Mouse (Mus musculus): ENCODE data around the gene Naif1. TPM values are rescaled to one million over a fixed set of nuclear protein-coding genes. Genes with fewer than 3 reads are reported as not detected.
"Not testable (repeated sequence)": the region's sequence is repeated elsewhere in the genome, so short reads cannot be mapped to it uniquely, and the experiment has no call there.

Gene Naif1
- polyA plus RNA-seq, 1 experiment from 2014 or later: 5.6 TPM

DNA sequence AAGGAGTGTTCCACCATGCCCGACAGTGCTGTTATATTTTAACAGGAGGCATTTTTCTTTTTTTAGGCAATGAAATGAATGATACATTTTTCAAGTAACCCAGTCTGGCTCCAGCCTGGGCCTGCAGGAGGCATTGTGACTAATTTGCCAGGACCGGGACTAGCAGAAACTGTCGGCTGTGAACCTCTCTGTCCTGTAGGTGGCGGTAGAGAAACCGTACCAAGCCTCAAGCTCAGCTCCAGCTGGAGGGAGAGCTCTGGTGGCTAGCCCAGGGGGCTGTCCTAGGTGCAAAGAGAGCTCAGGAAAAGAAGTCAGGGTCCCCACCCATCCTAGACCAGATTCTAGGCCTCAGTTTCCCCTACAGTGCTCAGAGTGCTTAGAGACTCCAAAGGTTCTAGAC, 38.4 kb downstream of the Naif1 start:
- no peak overlapping the region for H3K27ac ChIP-seq
- no peaks in the 10 kb centered on the region for H3K4me1 ChIP-seq (replicated peaks)
- no peaks in the 10 kb centered on the region for H3K27me3 ChIP-seq
- no peaks in the 10 kb centered on the region for H3K36me3 ChIP-seq
- H3K4me3 ChIP-seq (replicated peaks): no peak overlapping the region
- 0 out of 2 replicates have a peak, but pooled peaks have one; percentile 22 for ATAC-seq (ENCODE audit: insufficient number of reproducible peaks, insufficient read depth, low FRiP score, low TSS enrichment, low read depth)
- no peak overlapping the region for H3K4me2 ChIP-seq
- no peaks in the 10 kb centered on the region for H3K9me3 ChIP-seq
- WGBS: 3% methylated on average over 5 of the region's 5 CpGs
- no peak overlapping the region for H3K9ac ChIP-seq (replicated peaks)

DNA sequence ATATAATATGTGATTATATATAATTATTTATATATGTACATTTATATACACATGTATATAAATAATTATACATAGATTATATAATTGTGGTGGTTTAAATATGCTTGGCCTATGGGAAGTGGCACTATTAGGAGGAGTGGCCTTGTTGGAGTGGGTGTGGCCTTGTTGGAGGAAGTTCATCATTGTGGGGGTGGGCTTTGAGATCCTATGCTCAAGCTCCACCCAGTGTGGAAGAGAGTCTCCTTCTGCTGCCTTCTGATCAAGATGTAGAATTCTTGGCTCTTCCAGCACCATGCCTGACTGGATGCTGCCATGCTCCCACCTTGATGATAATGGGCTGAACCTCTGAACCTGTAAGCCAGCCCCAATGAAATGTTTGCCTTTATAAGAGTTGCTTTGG, 40.5 kb downstream of the Naif1 start:
- H3K9ac ChIP-seq (replicated peaks); H3K27ac ChIP-seq; H3K4me1 ChIP-seq (replicated peaks); H3K27me3 ChIP-seq; H3K9me3 ChIP-seq; H3K4me2 ChIP-seq; ATAC-seq (ENCODE audit: insufficient number of reproducible peaks, insufficient read depth, low FRiP score, low TSS enrichment, low read depth); H3K4me3 ChIP-seq (replicated peaks); H3K36me3 ChIP-seq: not testable (repeated sequence)

DNA sequence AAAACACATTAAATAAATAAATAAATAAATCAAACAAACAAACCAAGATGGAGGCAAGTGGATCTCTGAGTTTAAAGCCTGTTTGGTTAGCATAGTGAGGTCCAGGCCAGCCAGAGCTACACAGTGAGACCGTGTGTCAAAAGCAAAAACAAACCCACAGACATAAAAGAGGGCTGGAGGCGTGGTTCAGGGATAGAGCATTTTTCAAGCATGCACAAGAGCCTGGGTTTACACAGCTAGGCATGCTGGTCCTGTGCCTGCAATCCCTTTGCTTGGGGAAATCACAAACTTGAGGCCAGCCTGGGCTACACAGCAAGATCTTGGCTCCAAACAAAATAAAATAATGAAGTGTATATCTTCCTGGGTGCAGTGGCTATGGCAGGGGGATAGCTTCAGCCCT, 42.4 kb downstream of the Naif1 start:
- Histone ChIP-seq H3K27me3 (no peaks in the 10 kb centered on the region), H3K36me3 (no peaks in the 10 kb centered on the region), H3K9me3 (no peaks in the 10 kb centered on the region), H3K4me2 (no peak overlapping the region), H3K4me1 (replicated peaks) (peaks cover 5% of the 10 kb centered on the region), H3K27ac (no peak overlapping the region), H3K4me3 (replicated peaks) (no peak overlapping the region), H3K9ac (replicated peaks) (no peak overlapping the region)
- no peak for ATAC-seq (ENCODE audit: insufficient number of reproducible peaks, insufficient read depth, low FRiP score, low TSS enrichment, low read depth)
- 78% methylated on average over 2 of the region's 2 CpGs for WGBS

DNA sequence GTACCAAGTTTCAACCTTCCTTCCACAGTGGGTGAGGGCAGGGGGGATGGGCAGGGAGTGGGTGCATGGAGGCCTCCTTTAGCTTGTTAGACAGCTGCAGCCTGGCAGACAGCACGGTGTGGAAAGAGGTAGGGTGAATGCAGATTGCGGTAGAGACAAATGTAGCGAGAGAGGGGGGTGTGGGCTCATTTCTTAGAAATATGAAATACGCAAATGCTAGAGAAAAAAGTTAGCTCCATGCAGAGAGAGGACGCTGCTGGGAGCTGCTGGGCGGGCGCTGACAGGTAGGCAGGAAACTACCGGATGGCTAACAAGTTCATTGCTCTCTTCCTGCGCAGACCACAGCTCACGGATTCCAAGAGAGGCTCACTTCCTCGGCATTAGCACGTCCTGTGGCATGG, 43.0 kb downstream of the Naif1 start:
- H3K4me3 ChIP-seq (replicated peaks): no peak overlapping the region
- H3K27me3 ChIP-seq: no peaks in the 10 kb centered on the region
- no peak overlapping the region for H3K9ac ChIP-seq (replicated peaks)
- H3K4me2 ChIP-seq: no peak overlapping the region
- H3K9me3 ChIP-seq: no peaks in the 10 kb centered on the region
- peaks cover 5% of the 10 kb centered on the region for H3K4me1 ChIP-seq (replicated peaks)
- no peaks in the 10 kb centered on the region for H3K36me3 ChIP-seq
- 70% methylated on average over 12 of the region's 12 CpGs for WGBS
- no peak overlapping the region for H3K27ac ChIP-seq
- ATAC-seq (ENCODE audit: insufficient number of reproducible peaks, insufficient read depth, low FRiP score, low TSS enrichment, low read depth): no peak

DNA sequence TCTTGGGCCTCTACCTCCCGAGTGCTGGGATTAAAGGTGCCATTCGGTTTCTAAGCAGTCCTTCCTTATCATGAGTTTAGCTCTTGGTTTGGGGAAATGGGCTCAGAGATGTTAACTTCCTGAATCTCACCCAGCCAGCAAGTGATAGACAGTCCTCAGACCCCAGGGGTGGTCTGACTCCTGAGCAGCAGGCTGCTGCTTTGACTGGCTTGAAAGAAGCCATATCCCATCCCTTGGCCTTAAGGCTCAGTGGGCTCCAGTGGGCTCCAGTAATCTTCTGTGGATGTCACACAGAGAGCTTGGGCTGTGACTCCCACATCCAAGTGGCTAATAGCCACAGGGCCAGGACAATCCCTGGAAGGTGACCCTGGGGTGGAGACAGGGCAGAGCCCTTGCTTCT, 44.3 kb downstream of the Naif1 start:
- no peak overlapping the region for H3K27ac ChIP-seq
- WGBS: 74% methylated on average over 2 of the region's 2 CpGs
- 0 out of 2 replicates have a peak, but pooled peaks cover 6% of the 10 kb centered on the region for H3K9me3 ChIP-seq
- H3K36me3 ChIP-seq: no peaks in the 10 kb centered on the region
- H3K4me1 ChIP-seq (replicated peaks): peaks cover 5% of the 10 kb centered on the region
- H3K9ac ChIP-seq (replicated peaks): no peak overlapping the region
- no peak for ATAC-seq (ENCODE audit: insufficient number of reproducible peaks, insufficient read depth, low FRiP score, low TSS enrichment, low read depth)
- H3K27me3 ChIP-seq: no peaks in the 10 kb centered on the region
- H3K4me3 ChIP-seq (replicated peaks): no peak overlapping the region
- no peak overlapping the region for H3K4me2 ChIP-seq

DNA sequence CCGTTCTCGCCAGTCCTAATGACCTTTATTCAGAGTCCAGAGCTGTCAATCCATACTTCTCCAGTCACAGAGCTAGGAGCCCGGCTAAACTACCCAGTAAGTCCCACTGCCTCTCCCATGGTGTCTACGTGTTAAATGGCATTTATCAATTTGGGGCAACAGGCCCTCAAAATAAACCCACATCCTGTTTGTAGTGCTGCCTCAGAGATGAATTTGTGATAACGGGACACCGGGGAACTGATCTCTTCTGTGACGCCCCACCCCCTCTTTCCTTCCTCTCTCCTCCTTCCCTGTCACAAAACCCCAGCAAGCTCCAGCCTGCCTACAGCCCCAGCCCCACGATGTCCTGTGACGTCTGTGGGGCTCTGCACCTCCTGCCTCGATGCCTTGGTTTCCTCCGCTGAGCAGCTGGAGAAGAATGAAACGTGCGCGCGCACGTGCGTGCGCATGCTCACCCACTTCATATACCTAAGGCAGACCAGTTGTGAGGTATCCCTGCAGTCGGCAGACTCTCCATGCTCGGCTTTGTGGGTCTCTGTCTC, 45.0 kb downstream of the Naif1 start:
- H3K4me2 ChIP-seq: no peak overlapping the region
- no peak overlapping the region for H3K4me3 ChIP-seq (replicated peaks)
- H3K9ac ChIP-seq (replicated peaks): no peak overlapping the region
- 0 out of 2 replicates have a peak overlapping the region, but pooled peaks have one; percentile 23 for H3K27ac ChIP-seq
- no peak for ATAC-seq (ENCODE audit: insufficient number of reproducible peaks, insufficient read depth, low FRiP score, low TSS enrichment, low read depth)
- H3K27me3 ChIP-seq: no peaks in the 10 kb centered on the region
- no peaks in the 10 kb centered on the region for H3K36me3 ChIP-seq
- H3K9me3 ChIP-seq: 0 out of 2 replicates have a peak, but pooled peaks cover 6% of the 10 kb centered on the region
- H3K4me1 ChIP-seq (replicated peaks): peaks cover 5% of the 10 kb centered on the region
- 79% methylated on average over 20 of the region's 20 CpGs for WGBS

DNA sequence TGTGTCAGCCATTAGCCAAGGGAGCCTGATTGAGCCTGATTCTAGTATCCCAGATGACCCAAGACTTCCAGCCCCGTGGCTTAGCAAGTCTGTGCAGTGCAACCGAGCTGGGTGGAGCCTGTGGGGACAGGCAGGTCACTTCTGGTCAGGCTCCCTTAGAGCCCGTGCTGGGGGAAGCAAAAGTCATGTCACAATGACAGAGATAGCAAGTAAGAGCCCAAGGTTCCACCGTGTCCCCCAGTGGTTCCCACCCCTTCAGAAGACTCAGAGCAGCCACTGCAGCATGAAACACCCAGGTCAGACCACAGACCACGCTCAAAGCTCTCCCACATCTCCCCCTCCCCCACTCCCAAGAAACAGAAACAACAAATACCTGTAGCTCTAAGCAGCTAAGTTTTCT, 45.9 kb downstream of the Naif1 start:
- H3K4me2 ChIP-seq: no peak overlapping the region
- H3K4me3 ChIP-seq (replicated peaks): no peak overlapping the region
- 0 out of 2 replicates have a peak, but pooled peaks cover 6% of the 10 kb centered on the region for H3K9me3 ChIP-seq
- WGBS: 72% methylated on average over 5 of the region's 5 CpGs
- no peak overlapping the region for H3K27ac ChIP-seq
- no peak overlapping the region for H3K9ac ChIP-seq (replicated peaks)
- no peaks in the 10 kb centered on the region for H3K36me3 ChIP-seq
- H3K27me3 ChIP-seq: no peaks in the 10 kb centered on the region
- H3K4me1 ChIP-seq (replicated peaks): peaks cover 5% of the 10 kb centered on the region
- ATAC-seq (ENCODE audit: insufficient number of reproducible peaks, insufficient read depth, low FRiP score, low TSS enrichment, low read depth): no peak

DNA sequence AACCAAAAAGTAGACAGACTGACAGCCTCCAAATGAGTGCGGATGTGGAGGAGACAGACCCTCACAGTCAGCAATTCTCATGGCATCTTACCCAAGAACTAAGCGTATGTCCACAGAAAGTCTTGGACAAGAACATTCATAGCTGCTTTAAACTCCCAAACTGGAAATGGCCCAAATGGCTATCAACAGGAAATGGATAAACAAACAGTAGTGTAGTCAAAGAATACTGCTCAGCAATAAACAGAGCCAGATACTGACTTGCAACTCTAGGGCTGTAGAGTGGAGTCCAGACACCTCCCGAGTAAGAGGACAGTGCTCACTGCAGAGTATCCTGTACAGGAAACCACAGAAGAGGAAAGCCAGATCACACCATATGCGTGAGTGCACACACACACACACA, 49.1 kb downstream of the Naif1 start:
- Histone ChIP-seq H3K4me2 (no peak overlapping the region), H3K4me3 (replicated peaks) (no peak overlapping the region), H3K9ac (replicated peaks) (no peak overlapping the region), H3K27ac (no peak overlapping the region), H3K4me1 (replicated peaks) (peaks cover 12% of the 10 kb centered on the region), H3K9me3 (0 out of 2 replicates have a peak, but pooled peaks cover 6% of the 10 kb centered on the region), H3K36me3 (no peaks in the 10 kb centered on the region), H3K27me3 (no peaks in the 10 kb centered on the region)
- 88% methylated on average over 4 of the region's 4 CpGs for WGBS
- ATAC-seq (ENCODE audit: insufficient number of reproducible peaks, insufficient read depth, low FRiP score, low TSS enrichment, low read depth): no peak

DNA sequence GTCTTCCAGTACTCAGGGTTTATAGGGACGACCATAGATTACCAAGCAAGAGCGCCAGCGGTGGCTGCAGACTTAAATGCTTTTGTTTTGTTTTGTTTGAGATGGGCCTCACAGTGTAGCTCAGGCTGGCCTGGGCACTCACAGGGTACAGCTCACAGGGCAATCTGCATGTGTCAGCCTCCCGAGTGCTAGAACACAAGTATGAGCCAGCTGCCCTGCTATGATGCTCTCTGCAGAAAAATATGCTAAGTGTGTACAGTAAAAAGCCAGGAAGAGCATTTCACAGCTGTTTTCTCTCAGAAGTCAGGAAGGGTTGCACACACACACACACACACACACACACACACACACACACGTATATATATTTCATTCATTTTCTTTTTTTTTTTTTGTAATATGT, 50.2 kb downstream of the Naif1 start:
- ATAC-seq (ENCODE audit: insufficient number of reproducible peaks, insufficient read depth, low FRiP score, low TSS enrichment, low read depth): no peak
- peaks cover 7% of the 10 kb centered on the region; the same call in 1 of the 2 replicates for H3K4me1 ChIP-seq (replicated peaks)
- H3K9me3 ChIP-seq: 0 out of 2 replicates have a peak, but pooled peaks cover 6% of the 10 kb centered on the region
- H3K27ac ChIP-seq: no peak overlapping the region
- 81% methylated on average over 5 of the region's 5 CpGs for WGBS
- no peak overlapping the region for H3K4me3 ChIP-seq (replicated peaks)
- no peak overlapping the region for H3K4me2 ChIP-seq
- no peaks in the 10 kb centered on the region for H3K27me3 ChIP-seq
- no peak overlapping the region for H3K9ac ChIP-seq (replicated peaks)
- H3K36me3 ChIP-seq: no peaks in the 10 kb centered on the region

DNA sequence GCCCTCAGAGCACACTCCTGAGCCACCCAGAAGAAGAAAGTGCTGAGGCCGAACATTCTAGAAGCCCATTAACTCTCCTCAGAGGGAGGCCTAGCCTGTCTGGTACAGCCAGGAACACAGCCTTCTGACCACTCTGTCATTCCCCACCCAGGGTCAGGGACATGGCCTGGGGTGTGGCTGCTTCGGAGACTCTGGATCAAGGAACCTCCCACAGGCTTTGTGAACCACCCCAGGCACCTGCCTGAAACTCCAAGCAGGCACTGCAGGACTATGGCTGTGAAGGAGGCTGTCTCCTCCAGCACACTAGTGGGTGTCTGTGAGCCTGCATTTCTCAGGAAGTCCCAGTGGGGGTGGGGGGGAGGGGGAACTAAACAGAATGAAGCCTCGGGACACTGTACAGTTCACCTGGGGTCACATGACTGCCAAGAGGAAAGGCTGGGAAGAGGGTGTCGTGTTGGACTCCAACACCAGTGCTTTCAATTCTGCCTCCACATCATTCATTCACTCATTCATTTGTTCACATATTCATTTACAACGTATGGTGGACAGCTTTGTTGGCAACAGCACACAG, 51.6 kb downstream of the Naif1 start:
- no peak overlapping the region for H3K27ac ChIP-seq

DNA sequence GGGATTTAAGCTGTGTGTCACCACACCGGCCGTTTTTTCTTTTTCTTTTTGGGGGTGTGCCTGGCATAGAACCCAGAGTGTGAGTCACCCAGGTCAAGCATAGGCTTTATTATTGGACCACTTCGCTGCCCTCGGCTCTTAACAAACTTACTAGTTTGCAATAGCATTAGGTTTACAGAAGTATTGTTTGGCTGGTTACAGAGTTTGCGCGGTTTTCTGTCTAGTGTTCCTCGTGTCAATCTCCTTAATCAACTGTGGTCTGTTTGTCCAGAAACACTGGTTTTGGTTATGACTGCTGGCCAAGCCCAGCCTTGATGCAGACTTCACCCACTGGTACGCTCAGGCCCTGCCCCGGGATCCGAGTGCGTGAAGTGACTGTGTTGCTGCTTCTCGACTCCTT, 52.6 kb downstream of the Naif1 start:
- H3K4me3 ChIP-seq (replicated peaks): no peak overlapping the region
- no peaks in the 10 kb centered on the region for H3K27me3 ChIP-seq
- peak overlapping the region; percentile 73; the same call in 1 of the 2 replicates for H3K27ac ChIP-seq
- H3K9ac ChIP-seq (replicated peaks): no peak overlapping the region
- H3K4me2 ChIP-seq: no peak overlapping the region
- H3K4me1 ChIP-seq (replicated peaks): peaks cover 7% of the 10 kb centered on the region; the same call in 1 of the 2 replicates
- no peaks in the 10 kb centered on the region for H3K36me3 ChIP-seq
- no peak for ATAC-seq (ENCODE audit: insufficient number of reproducible peaks, insufficient read depth, low FRiP score, low TSS enrichment, low read depth)
- WGBS: 88% methylated on average over 12 of the region's 12 CpGs
- H3K9me3 ChIP-seq: 0 out of 2 replicates have a peak, but pooled peaks cover 6% of the 10 kb centered on the region

More for the DNA sequence above, 51.6 kb downstream of the Naif1 start:
- no peak overlapping the region for H3K4me3 ChIP-seq (replicated peaks)
- H3K9me3 ChIP-seq: 0 out of 2 replicates have a peak, but pooled peaks cover 6% of the 10 kb centered on the region
- no peaks in the 10 kb centered on the region for H3K36me3 ChIP-seq
- WGBS: 68% methylated on average over 5 of the region's 5 CpGs
- H3K9ac ChIP-seq (replicated peaks): no peak overlapping the region
- no peak for ATAC-seq (ENCODE audit: insufficient number of reproducible peaks, insufficient read depth, low FRiP score, low TSS enrichment, low read depth)
- H3K4me1 ChIP-seq (replicated peaks): peaks cover 7% of the 10 kb centered on the region; the same call in 1 of the 2 replicates
- H3K4me2 ChIP-seq: no peak overlapping the region
- no peaks in the 10 kb centered on the region for H3K27me3 ChIP-seq

DNA sequence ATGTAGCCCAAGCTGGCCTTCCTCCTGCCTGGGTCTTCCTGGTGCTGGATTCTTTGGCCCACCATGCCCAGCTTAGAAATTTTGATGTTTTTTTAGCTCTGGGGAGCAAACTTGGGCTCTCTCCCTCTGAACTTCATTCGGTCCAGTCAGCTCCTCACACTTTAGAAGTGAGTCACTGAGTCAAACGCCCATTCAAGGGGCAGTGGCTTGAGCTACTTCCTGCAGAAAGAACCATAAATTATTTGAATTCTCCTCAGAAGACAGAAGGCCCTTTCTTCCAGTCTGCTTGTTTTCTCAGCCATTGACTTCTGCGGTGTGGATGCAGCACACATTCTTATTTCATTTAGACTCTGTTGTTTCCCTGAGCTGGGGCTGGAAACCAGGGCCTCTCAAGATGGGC, 53.3 kb downstream of the Naif1 start:
- H3K27ac ChIP-seq: peak overlapping the region; percentile 73; the same call in 1 of the 2 replicates
- no peak overlapping the region for H3K9ac ChIP-seq (replicated peaks)
- no peak overlapping the region for H3K4me3 ChIP-seq (replicated peaks)
- H3K27me3 ChIP-seq: no peaks in the 10 kb centered on the region
- peaks cover 7% of the 10 kb centered on the region; the same call in 1 of the 2 replicates for H3K4me1 ChIP-seq (replicated peaks)
- WGBS: 33% methylated on average over 3 of the region's 3 CpGs
- H3K9me3 ChIP-seq: 0 out of 2 replicates have a peak, but pooled peaks cover 4% of the 10 kb centered on the region
- no peak for ATAC-seq (ENCODE audit: insufficient number of reproducible peaks, insufficient read depth, low FRiP score, low TSS enrichment, low read depth)
- H3K4me2 ChIP-seq: no peak overlapping the region
- no peaks in the 10 kb centered on the region for H3K36me3 ChIP-seq
